Mouse (Mus musculus): ENCODE results near the gene 4930451I11Rik.

GRCm38 (mm10) chr7:126823202-126823711 lies 8.2 kb downstream of the 4930451I11Rik start:
- TF ChIP-seq GATA1 (IDR thresholded peaks at IDR 0.05; ENCODE audit: low read length) (no peak), TAL1 (IDR thresholded peaks at IDR 0.05; ENCODE audit: low read length) (no peak)
